Mouse (Mus musculus) ZHBTc4 (cell line): ENCODE measurements around the gene Rassf10.

ENCODE experiments used
- DNase-seq: peaks from one replicate; pipeline ENCODE4 v3.0.0-alpha.2; 2011; ENCODE audit warnings: low read depth, low spot score

Gene Rassf10

DNA sequence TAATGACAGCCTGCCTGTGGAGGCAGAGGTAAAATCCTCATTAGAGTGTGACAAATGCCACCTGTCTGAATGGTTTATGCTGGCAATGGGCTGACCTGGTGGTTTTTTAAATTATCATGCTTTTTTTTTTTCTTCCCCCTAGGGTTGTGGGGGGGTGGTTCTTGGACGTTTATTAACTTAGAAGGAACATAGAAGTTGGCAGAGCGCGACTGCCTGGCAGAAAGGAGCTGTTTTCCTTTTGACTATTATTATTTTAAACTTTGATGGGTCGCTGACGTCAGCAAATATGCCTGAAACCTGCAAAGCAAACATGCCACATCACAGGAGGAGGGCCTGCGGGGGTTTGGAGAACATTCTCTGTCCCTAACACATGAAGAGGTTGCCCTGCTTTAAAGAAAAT, 3.9 kb downstream of the Rassf10 start:
- DNase-seq, result no peak

DNA sequence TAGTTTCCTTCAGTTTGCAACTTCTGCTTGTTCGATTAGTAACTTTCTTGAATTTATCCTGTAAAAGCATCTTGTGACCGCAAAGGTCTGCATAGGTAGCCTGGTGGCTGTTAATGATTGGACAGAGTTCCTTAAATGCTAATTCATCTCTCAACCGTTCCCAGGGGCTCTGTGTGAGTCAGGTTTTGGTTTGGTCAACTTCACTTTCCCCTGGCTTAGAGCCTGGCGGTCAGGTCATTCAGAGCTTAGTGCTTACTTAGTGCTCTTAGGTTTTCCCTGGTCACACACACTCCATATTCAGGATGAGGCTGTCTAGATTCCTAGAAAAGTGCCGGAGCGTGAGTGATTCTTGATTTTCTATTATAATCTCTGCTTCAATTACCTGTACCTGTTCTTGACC, 12.6 kb downstream of the Rassf10 start:
- no peak for DNase-seq

DNA sequence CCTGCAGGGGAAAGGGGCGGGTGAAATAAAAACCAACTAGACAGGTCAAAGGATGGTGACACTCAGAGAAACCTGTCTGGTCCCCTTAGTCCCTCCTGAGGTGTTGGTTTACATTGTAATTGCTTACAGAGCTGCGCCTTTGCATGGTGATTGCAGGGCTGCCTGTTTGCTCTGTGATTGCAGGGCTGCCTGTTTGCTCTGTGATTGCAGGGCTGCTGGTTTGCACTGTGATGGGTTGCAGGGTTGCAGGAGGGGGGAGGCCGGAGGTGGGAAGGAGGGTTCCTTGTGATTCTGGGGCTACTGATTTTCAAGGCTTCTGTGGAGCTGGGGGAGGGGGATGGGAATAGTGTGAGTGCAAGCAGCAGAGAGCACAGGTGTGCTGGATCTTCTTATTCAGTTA, 13.0 kb downstream of the Rassf10 start:
- DNase-seq, result no peak

DNA sequence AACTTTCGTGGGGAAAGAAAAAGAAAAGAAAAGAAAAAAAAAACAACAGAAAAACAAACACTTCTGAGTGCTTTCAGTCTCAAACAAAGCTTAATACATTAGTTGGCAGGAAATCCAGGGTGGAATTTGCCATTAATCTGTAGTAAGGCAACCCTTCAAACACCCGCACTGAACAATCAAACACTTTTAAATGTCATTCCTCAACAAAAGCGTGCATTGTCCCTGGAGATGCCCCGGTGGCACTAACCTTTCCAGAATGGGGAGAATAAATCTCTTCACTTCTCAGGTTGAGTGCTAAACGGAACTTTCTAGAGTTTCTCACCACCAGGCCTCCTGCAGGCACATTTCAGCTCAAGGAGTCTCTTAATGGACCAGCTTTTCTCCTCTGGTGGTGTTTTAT, 29.6 kb downstream of the Rassf10 start:
- DNase-seq, result no peak

DNA sequence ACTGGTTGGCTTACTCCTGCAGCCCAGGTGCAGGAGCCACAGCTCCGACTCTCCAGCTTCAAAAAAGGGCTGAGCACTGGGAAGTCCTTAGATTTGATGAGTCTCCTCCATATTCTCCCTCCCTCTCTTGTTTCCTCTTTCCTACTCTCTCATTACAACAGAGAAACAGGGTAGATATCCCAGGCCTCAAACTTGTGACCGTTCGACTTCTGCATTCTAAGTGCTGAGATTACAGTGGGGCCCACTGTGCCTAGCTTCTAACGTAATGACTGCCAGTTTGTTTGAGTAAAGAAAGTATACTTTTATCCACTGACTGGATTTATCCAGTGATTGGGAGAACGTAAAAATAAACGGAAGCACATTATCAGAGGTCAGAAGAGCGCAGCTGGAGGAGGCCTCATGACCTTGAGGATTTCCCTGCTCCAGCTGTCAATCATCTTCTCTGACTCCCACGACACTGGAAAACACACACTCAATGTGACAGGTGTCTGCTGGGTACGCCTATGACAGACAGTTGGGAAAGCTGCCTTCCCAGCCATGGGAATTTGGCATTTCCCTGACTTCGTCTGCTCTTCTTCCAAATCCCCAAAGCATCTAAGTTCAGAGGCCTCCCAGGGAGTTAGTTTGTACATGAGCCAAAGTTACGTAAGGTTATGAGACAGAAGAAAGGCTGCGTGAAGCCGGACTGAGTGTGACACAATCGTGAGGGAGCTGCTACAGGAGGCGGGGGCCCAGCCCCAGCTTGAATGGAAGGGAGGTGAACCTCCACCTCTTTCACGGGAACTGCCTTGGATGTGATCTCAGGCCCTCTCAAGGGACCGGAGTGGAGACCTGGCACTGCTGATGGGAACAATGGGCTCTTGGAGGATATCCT, 31.2 kb downstream of the Rassf10 start:
- DNase-seq, result peak; percentile 28

DNA sequence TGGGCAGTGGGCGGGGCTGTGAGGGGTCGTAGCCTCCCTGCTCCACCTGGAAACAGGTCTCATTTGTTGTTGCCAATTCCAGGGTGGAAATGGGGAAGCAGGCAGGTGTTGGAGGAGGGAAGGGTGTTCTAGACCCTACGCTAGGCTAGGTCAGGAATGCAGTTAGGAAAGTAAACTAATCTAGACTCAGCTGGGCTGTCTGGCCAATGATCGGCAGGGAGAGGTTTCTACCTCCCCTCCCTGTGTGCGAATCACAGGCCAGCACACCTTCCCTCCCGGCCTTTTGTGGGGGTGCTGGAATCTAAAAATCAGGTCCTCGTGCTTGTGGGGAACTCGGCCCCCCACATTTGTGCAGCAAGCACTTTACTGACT, 31.8 kb downstream of the Rassf10 start:
- DNase-seq, result no peak

DNA sequence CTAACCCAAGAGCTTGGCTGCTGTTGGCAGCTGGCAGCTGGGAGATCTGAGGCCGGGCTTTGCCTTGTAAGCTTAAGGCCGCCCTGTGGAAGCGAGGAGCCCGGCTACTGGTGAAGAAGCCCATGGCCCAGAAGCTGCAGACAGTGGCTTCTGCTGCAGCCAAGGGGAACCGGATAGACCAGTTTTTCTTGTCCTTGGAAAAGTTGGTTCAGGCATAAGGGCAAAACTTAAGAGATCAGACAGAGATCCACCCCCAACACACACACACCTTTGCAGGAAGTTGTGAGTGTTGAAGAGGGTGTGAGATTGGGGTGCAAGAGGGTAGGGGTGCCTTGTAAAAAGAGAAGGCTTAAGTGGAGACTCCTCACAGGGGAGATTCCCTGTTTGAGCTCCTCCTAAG, 39.2 kb downstream of the Rassf10 start:
- no peak for DNase-seq

DNA sequence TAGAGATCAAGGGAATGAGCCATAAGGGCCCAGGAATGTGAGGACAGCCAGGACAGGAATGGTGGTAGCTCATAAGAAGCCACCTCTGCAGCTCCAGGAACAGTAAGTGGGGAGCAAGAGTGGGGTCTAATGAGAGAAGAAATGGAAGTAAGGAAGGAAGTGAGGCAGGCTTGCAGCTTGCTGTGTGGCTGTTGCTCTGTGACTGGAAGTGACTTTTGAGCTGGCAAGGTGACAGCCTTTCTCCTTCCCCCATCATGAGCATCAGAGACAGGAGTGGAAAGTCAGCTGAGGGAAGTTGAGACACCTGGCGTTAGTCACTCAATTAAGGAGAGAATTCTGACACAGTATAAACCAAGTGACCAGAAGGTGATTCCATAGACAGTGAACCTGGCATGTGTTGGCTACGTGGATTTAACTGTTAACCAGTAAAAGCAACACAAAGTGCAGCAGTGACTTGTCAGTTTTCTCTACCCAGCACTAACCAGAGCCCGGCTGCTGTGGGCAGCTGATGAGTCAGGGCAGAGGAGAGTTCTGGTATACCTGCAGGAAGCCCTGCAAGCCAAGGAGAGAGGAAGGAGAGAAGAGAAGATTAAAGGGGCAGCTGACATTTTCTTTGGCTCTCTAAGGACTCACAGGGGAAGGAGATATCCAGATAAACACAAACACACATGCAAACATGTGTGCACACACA, 49.9 kb downstream of the Rassf10 start:
- DNase-seq, result no peak

DNA sequence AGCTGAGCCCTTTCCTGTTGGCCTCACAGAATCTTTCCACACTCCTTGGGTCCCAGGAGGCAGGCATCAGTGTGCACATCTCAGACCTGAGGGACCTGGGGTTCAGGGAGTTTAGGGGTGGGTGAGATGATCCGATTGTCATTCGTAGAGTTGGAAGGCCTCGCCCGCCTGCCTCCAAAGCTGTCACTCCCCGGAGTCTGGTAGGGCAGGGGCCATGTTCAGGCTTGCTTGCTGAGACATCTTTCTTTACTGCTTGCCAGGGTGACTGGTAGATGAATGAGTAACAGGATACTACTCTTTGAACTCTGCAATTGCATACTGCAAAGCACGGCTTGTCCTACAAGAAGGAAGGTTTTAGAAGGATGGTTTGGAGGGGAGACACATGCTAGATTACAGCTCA, 52.0 kb downstream of the Rassf10 start:
- DNase-seq, result no peak
